Mouse (Mus musculus) limb, embryonic 14.5 days (tissue): ENCODE results near the gene Lix1l. TPM values are rescaled to one million over a fixed set of nuclear protein-coding genes. Genes with fewer than 3 reads are reported as not detected.

Source experiments
- ATAC-seq: fragments of 200-750 bp; cut with Nextera tagmentation; 2 replicates; pipeline ENCODE4 v1.8.0; 2017; ENCODE audit warnings: low read depth, moderate number of reproducible peaks, moderate TSS enrichment; ENCODE audit not compliant: low FRiP score
- DNase-seq: peaks from one replicate; pipeline ENCODE4 v3.0.0-alpha.2; 2015; ENCODE audit warnings: low spot score
- H3K27ac ChIP-seq: fragments of 300-500 bp; sonication (generic); replicated peaks from 2 replicates; pipeline ENCODE4 v1.5.1; 2014; ENCODE audit warnings: low read depth, mild to moderate bottlenecking, low read length, moderate library complexity, mixed read lengths
- H3K27me3 ChIP-seq: fragments of 300-500 bp; sonication (generic); 2 replicates; pipeline ENCODE4 v1.6.1; 2014; ENCODE audit warnings: low read length, mixed read lengths; ENCODE audit not compliant: control insufficient read depth, insufficient read depth
- H3K36me3 ChIP-seq: fragments of 300-500 bp; sonication (generic); 2 replicates; pipeline ENCODE4 v1.6.1; 2014; ENCODE audit warnings: mild to moderate bottlenecking, low read length, moderate library complexity, mixed read lengths; ENCODE audit not compliant: control insufficient read depth, insufficient read depth
- H3K4me1 ChIP-seq: fragments of 300-500 bp; sonication (generic); 2 replicates; pipeline ENCODE4 v1.6.1; 2014; ENCODE audit warnings: antibody characterized with exemption, low read length, mixed read lengths; ENCODE audit not compliant: control insufficient read depth, insufficient read depth
- H3K4me2 ChIP-seq: fragments of 300-500 bp; sonication (generic); replicated peaks from 2 replicates; pipeline ENCODE4 v1.6.1; 2014; ENCODE audit warnings: low read depth, mild to moderate bottlenecking, low read length, moderate library complexity; ENCODE audit not compliant: severe bottlenecking
- H3K4me3 ChIP-seq: fragments of 300-500 bp; sonication (generic); replicated peaks from 2 replicates; pipeline ENCODE4 v1.5.1; 2014; ENCODE audit warnings: low read length
- H3K9ac ChIP-seq: fragments of 300-500 bp; sonication (generic); 2 replicates; pipeline ENCODE4 v1.6.1; 2014; ENCODE audit warnings: mild to moderate bottlenecking, low read depth, low read length, moderate library complexity; ENCODE audit not compliant: severe bottlenecking
- H3K9me3 ChIP-seq: fragments of 300-500 bp; sonication (generic); 2 replicates; pipeline ENCODE4 v1.6.1; 2016; ENCODE audit warnings: low read length; ENCODE audit not compliant: control insufficient read depth
- POLR2A ChIP-seq: fragments of 200-500 bp; IDR thresholded peaks from 2 replicates; pipeline ENCODE4 v1.8.0; 2012; ENCODE audit warnings: inconsistent platforms, mild to moderate bottlenecking, moderate library complexity, borderline replicate concordance; ENCODE audit not compliant: insufficient read depth, insufficient read length; ENCODE audit errors: extremely low read depth
- WGBS: fragments of 180-500 bp; shearing (Covaris S2); extraction: QIAGEN DNeasy Blood & Tissue Kit; methylation state at CpG from one replicate; pipeline ENCODE4 v1.1.7; 2014; 5-methylcytosine and 5-hydroxymethylcytosine counted together
- polyA plus RNA-seq, 2 experiments: library from polyadenylated mRNA; depleted of rRNA in 1 of 2; stranded (reverse) in 1 of 2; unstranded in 1 of 2; fragments of >200 nt; fragmentation: Nextera tagmentation in 1 of 2; extraction: Ambion mirVana in 1 of 2; gene quantifications; 2 replicates each; pipeline versions ENCODE4 v1.2.1 to v1.2.3; 2012 to 2014

The Lix1l gene
- polyA plus RNA-seq, 2 experiments: 8.9 to 84.2 TPM

GRCm38 (mm10) chr3:96593374-96593773 lies 7.6 kb upstream of the Lix1l start:
- peaks cover 22% of the 10 kb centered on the region for H3K4me1 ChIP-seq
- DNase-seq (peak; percentile 42), ATAC-seq (0 out of 2 replicates have a peak, but pooled peaks have one; percentile 0)
- H3K36me3 ChIP-seq: no peaks in the 10 kb centered on the region
- WGBS: 2% methylated on average over 10 of the region's 10 CpGs
- H3K27me3 ChIP-seq: no peaks in the 10 kb centered on the region
- TF ChIP-seq POLR2A: no peak
- H3K27ac ChIP-seq: peak overlapping the region; percentile 75; the same call in 1 of the 2 replicates
- H3K9ac ChIP-seq: peak overlapping the region; percentile 72
- peak overlapping the region; percentile 85 for H3K4me2 ChIP-seq
- H3K4me3 ChIP-seq: peak overlapping the region; percentile 62
- H3K9me3 ChIP-seq: no peaks in the 10 kb centered on the region

DNA sequence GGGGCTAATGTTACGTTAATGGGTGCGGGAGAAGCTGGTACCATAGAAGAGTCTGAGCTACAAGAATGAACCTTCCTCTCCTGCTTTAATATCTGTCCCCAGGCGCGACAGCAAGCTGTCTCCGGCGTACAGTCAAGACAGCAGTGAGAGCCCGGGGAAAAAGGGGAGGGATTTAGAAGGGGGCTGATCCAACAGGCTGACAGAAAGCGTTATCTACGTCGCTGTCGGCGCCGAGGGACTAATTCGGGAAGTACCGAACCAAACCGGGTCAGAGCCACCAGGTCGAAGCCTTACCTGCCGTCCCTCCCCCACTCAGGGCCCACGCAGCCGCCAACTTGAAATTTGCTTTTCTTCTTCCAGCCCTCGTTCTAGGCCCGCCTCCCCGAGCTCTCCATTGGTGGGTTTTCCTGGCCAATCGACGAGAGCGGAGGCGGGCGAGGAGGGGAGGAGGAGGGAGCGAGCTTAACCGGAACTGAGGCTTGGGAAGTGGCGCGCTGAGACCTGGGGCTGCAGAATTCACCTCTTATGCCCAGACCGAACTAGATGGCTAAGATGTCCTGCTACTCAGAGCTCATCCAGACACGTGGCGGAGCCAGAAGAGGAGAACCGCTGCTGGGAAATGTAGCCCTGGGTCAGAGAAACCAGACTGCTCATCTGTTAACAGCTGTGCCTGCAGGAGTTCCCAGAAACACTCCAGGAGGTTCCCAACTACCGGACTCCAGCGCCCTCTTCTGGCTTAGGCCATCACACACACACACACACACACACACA lies 7.0 kb upstream of the Lix1l start, which contains the start of gene Polr3gl:
Gene Polr3gl (minus strand): TSS at position 392 of the 771 bp plus-strand sequence.
- peak within 1 kb of the TSS; percentile 85 for H3K4me2 ChIP-seq
- ATAC-seq (peak; percentile 87), DNase-seq (peak; percentile 92)
- H3K9ac ChIP-seq: peak within 1 kb of the TSS; percentile 72
- under 1% methylated on average over 35 of the region's 38 CpGs for WGBS
- TF ChIP-seq POLR2A: no peak
- no peaks in the 10 kb centered on the region for H3K9me3 ChIP-seq
- peak within 1 kb of the TSS; percentile 62 for H3K4me3 ChIP-seq
- H3K27ac ChIP-seq: peak within 1 kb of the TSS; percentile 75
- H3K36me3 ChIP-seq: no peaks in the 10 kb centered on the region
- H3K27me3 ChIP-seq: no peaks in the 10 kb centered on the region
- peaks cover 28% of the 10 kb centered on the region for H3K4me1 ChIP-seq

- ATAC-seq: no peak
- Histone ChIP-seq H3K4me2 (no peak overlapping the region), H3K4me1 (peaks cover 28% of the 10 kb centered on the region), H3K27me3 (no peaks in the 10 kb centered on the region), H3K27ac (no peak overlapping the region), H3K9ac (no peak overlapping the region), H3K4me3 (no peak overlapping the region), H3K9me3 (no peaks in the 10 kb centered on the region), H3K36me3 (no peaks in the 10 kb centered on the region)
- WGBS: 88% methylated on average over 5 of the region's 5 CpGs
- DNase-seq: no peak
- TF ChIP-seq POLR2A: no peak
Observed at GRCm38 (mm10) chr3:96594851-96595250, 6.1 kb upstream of the Lix1l start.

DNA sequence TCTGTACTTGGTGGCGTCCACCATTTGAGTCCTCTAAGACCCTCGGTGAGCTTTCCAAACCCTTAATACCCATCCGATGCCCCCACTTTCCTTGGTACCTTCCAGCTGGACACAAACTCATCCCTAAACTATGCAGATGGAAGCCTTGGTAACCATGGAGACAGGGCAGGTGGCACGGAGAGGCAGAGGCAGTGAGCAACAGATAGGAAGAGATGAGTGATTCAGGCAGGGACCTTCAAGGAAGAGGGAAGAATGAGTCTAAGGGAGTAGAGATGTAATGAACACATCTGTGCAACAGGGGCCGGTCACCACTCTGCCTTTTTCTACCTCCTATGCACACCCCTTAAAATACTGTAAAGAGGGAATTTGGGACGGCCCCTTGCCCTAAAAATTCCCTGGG lies 5.3 kb upstream of the Lix1l start:
- DNase-seq: no peak
- Histone ChIP-seq H3K9me3 (no peaks in the 10 kb centered on the region), H3K4me1 (peaks cover 32% of the 10 kb centered on the region), H3K4me3 (peak overlapping the region; percentile 45; the same call in 1 of the 2 replicates), H3K27ac (no peak overlapping the region), H3K27me3 (no peaks in the 10 kb centered on the region), H3K4me2 (peak overlapping the region; percentile 99), H3K9ac (no peak overlapping the region), H3K36me3 (no peaks in the 10 kb centered on the region)
- WGBS: 25% methylated on average over 6 of the region's 6 CpGs
- ATAC-seq: no peak
- TF ChIP-seq POLR2A: no peak

DNA sequence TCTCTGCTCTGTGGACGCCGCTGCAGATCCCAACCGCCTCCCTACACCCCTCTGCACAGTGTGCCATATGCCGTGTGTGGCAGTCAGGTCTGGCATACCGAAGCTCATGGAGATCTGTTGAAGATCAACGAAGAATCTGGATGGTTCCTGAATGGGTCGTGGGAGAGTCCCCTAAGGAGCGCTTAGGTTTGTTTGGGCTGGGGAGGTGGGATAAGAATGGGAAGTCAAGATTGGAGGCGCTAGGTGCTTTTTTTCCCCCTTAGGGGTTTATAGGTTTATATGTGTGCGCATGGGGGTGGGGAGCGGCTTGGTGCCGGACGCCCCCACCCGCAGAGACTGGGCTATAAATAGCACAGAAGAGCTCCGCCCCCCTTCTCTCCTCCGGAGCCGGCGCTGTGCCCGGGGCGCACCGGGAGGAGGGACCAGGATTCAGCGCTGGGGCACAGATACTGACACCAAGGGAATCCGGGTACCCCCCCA lies 4.7 kb upstream of the Lix1l start, which contains the start of gene Ankrd34a:
Gene Ankrd34a (plus strand): TSS at position 409 of the 480 bp plus-strand sequence.
- peaks cover 32% of the 10 kb centered on the region for H3K4me1 ChIP-seq
- peak within 1 kb of the TSS; percentile 99 for H3K4me2 ChIP-seq
- H3K36me3 ChIP-seq: no peaks in the 10 kb centered on the region
- no peaks in the 10 kb centered on the region for H3K27me3 ChIP-seq
- peak; percentile 42 for DNase-seq
- WGBS: 1% methylated on average over 20 of the region's 23 CpGs
- H3K4me3 ChIP-seq: peak within 1 kb of the TSS; percentile 45
- H3K9me3 ChIP-seq: no peaks in the 10 kb centered on the region
- TF ChIP-seq POLR2A: no peak
- no peak for ATAC-seq
- H3K9ac ChIP-seq: peak within 1 kb of the TSS; percentile 66
- no peak within 1 kb of the TSS for H3K27ac ChIP-seq
